Mouse (Mus musculus) olfactory bulb, adult 2 months (tissue): Measurements from ENCODE around the gene Immp2l.

Experiments used
- CTCF ChIP-seq: fragments of 200-500 bp; IDR thresholded peaks from 2 replicates; pipeline ENCODE4 v1.5.1; 2012; ENCODE audit warnings: low read depth, mild to moderate bottlenecking, low read length, moderate library complexity; ENCODE audit not compliant: insufficient read depth
- POLR2A ChIP-seq: fragments of 200-500 bp; IDR thresholded peaks from 2 replicates; pipeline ENCODE4 v1.6.1; 2012; ENCODE audit warnings: mild to moderate bottlenecking, low read depth, low read length, moderate library complexity; ENCODE audit not compliant: insufficient read depth

GRCm38 (mm10) chr12:41829517-41829916, 805.6 kb downstream of the Immp2l start:
- TF ChIP-seq CTCF (no peak), POLR2A (no peak)
